Mouse (Mus musculus) ES-E14 (cell line): Measurements from ENCODE around the gene Idh3g. TPM values are rescaled to one million over a fixed set of nuclear protein-coding genes. Genes with fewer than 3 reads are reported as not detected.

Source experiments
- DNase-seq: peaks from one replicate; pipeline ENCODE4 v3.0.0-alpha.2; 2013; ENCODE audit warnings: low read depth, low spot score
- H3K27ac ChIP-seq: 2 replicates; pipeline ENCODE4 v1.5.1; 2012; ENCODE audit warnings: low read depth, mild to moderate bottlenecking, low read length, moderate library complexity, mixed read lengths; ENCODE audit not compliant: poor library complexity, insufficient read depth, severe bottlenecking
- H3K36me3 ChIP-seq: 2 replicates; pipeline ENCODE4 v1.6.1; 2012; ENCODE audit warnings: mild to moderate bottlenecking, low read length, moderate library complexity, mixed read lengths; ENCODE audit not compliant: control insufficient read depth, poor library complexity, insufficient read depth, severe bottlenecking
- H3K4me1 ChIP-seq, 2 experiments: fragments of 150-350 bp in 1 of 2; sonication (generic) in 1 of 2; 2 replicates each; pipeline ENCODE4 v1.6.1; 2012; ENCODE audit warnings: low read length in 2 of 2, mild to moderate bottlenecking in 1 of 2, mixed read lengths in 1 of 2; ENCODE audit not compliant: control insufficient read depth in 2 of 2, insufficient read depth in 2 of 2, poor library complexity in 1 of 2
- H3K4me3 ChIP-seq, 2 experiments: fragments of 150-350 bp in 1 of 2; sonication (generic) in 1 of 2; 2 replicates each; pipeline ENCODE4 v1.5.1; 2012; ENCODE audit warnings: low read length in 2 of 2, low read depth in 1 of 2, mild to moderate bottlenecking in 1 of 2, mixed read lengths in 1 of 2; ENCODE audit not compliant: insufficient read depth in 1 of 2, poor library complexity in 1 of 2, severe bottlenecking in 1 of 2
- H3K9ac ChIP-seq: 2 replicates; pipeline ENCODE4 v1.6.1; 2012; ENCODE audit warnings: low read depth, mild to moderate bottlenecking, low read length, mixed read lengths; ENCODE audit not compliant: poor library complexity, insufficient read depth, severe bottlenecking
- H3K9me3 ChIP-seq: fragments of 150-350 bp; sonication (generic); 2 replicates; pipeline ENCODE4 v1.6.1; 2012; ENCODE audit warnings: low read depth, mild to moderate bottlenecking, low read length; ENCODE audit not compliant: control insufficient read depth, insufficient read depth
- CHD2 ChIP-seq: IDR thresholded peaks from 2 replicates; pipeline ENCODE4 v1.6.1; 2014; ENCODE audit warnings: mild to moderate bottlenecking, low read depth, low read length, inconsistent platforms
- HCFC1 ChIP-seq: IDR thresholded peaks from 2 replicates; pipeline ENCODE4 v1.6.1; 2012; ENCODE audit warnings: low read length, inconsistent platforms, borderline replicate concordance; ENCODE audit not compliant: insufficient read depth
- MAFK ChIP-seq: IDR thresholded peaks from 2 replicates; pipeline ENCODE4 v1.6.1; 2014; ENCODE audit warnings: mild to moderate bottlenecking, low read depth, low read length, inconsistent platforms; ENCODE audit not compliant: insufficient read depth
- ZC3H11A ChIP-seq: IDR thresholded peaks from 2 replicates; pipeline ENCODE4 v1.6.1; 2012; ENCODE audit warnings: low read depth, mild to moderate bottlenecking, inconsistent platforms, low read length, borderline replicate concordance
- ZNF384 ChIP-seq: IDR thresholded peaks from 2 replicates; pipeline ENCODE4 v1.6.1; 2012; ENCODE audit warnings: low read depth, low read length, inconsistent platforms
- in situ Hi-C, 2 experiments: fragments of 600-800 bp; cut with MboI; formaldehyde crosslinking; loops; one replicate each; pipeline ENCODE4 v1.15.1; 2025; ENCODE audit warnings: low sequenced_read_pairs in 2 of 2, inconsistent platforms in 1 of 2; ENCODE audit not compliant: unreplicated experiment in 2 of 2
- total RNA-seq: library from RNA; depleted of rRNA; stranded (reverse); fragments of 300-350 nt; gene quantifications from 2 replicates; pipeline ENCODE4 v1.2.3, GENCODE M21; 2012

The Idh3g gene
- total RNA-seq, 1 experiment = 169 TPM

DNA sequence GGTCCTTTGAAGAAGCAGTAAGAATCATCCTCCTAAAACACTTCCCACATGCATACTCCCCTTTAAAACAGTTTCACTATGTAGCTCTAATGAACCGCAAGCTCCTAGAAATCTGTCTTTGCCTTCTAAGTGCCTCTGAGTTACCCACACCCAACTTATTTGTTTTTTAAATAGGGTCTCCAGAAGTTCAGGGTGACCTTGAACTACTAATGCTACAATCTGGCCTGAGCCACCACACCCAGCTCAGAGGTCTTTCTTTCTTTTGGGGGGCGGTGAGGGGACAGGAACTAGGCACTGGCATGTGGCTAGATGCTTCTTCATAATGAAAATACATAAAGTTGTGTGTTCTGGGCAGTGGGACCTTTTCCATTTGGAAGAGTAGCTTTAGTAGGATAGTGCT is 10.8 kb upstream of the Idh3g start:
- Histone ChIP-seq H3K9ac (peak overlapping the region; percentile 16; the same call in 1 of the 2 replicates), H3K27ac (peak overlapping the region; percentile 87; the same call in 1 of the 2 replicates), H3K4me3 (no peak overlapping the region), H3K36me3 (peaks cover 38% of the 10 kb centered on the region), H3K9me3 (no peaks in the 10 kb centered on the region), H3K4me1 (peaks cover 2 to 12% of the 10 kb centered on the region in 2 experiments; a peak in 2 of 4 replicates)
- DNase-seq = no peak
- TF ChIP-seq ZC3H11A (no peak), ZNF384 (no peak), CHD2 (no peak), MAFK (no peak), HCFC1 (no peak)
- in situ Hi-C loops = no loop called here

DNA sequence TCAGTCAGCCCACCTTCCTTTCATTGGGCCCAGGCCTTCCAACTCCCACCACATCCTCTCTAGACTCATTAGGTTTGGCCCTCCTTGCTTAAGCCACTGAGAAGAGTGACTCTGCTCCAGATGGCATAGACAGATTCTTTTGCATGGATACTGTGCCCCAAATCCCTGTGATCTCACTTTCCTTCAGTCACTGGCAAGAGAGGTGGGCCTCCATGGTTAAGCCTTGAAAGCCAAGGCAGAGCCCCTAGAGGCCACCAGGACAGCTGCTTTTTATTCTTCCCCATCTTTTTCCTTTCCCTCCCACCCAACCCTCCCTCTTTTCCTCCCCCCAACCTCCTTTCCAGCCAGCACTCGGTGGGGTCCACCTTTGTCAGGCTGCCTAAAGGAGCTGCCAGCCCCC is 6.8 kb upstream of the Idh3g start:
- H3K4me3 ChIP-seq = no peak overlapping the region
- in situ Hi-C loops = no loop called here

DNA sequence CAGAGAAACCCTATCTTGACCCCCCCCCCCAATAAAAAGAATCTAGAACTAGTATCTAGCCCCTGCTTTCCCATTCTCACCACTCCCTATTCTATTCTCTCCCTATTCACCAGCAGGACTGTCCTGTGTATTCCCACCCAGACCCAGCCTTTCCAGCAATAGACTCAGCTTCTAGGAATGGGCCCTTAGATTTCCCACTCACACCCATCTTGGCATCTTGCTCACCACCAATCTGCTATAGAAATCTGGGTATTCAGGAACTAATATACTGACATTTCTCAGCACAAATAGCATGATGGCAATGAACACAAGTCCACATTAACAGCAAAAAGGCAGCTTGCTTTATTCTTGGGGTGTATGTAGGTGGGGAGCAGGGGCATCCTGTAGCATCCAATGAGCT is 6.3 kb upstream of the Idh3g start:
- Histone ChIP-seq H3K27ac (no peak overlapping the region), H3K9ac (no peak overlapping the region), H3K36me3 (peaks cover 55% of the 10 kb centered on the region), H3K4me1 (peaks cover 2 to 11% of the 10 kb centered on the region in 2 experiments; a peak in 2 of 4 replicates), H3K9me3 (no peaks in the 10 kb centered on the region), H3K4me3 (no peak overlapping the region)
- in situ Hi-C loops = no loop called here
- no peak for DNase-seq
- TF ChIP-seq ZC3H11A (no peak), ZNF384 (no peak), CHD2 (no peak), MAFK (no peak), HCFC1 (no peak)

More for the DNA sequence above, 6.8 kb upstream of the Idh3g start:
- peaks cover 2 to 10% of the 10 kb centered on the region in 2 experiments; a peak in 2 of 4 replicates for H3K4me1 ChIP-seq
- H3K36me3 ChIP-seq = peaks cover 55% of the 10 kb centered on the region
- H3K9me3 ChIP-seq = no peaks in the 10 kb centered on the region
- TF ChIP-seq MAFK = no peak
- no peak for TF ChIP-seq ZC3H11A
- no peak for TF ChIP-seq ZNF384
- no peak for TF ChIP-seq HCFC1
- no peak for TF ChIP-seq CHD2
- DNase-seq = no peak
- no peak overlapping the region for H3K27ac ChIP-seq
- no peak overlapping the region for H3K9ac ChIP-seq

DNA sequence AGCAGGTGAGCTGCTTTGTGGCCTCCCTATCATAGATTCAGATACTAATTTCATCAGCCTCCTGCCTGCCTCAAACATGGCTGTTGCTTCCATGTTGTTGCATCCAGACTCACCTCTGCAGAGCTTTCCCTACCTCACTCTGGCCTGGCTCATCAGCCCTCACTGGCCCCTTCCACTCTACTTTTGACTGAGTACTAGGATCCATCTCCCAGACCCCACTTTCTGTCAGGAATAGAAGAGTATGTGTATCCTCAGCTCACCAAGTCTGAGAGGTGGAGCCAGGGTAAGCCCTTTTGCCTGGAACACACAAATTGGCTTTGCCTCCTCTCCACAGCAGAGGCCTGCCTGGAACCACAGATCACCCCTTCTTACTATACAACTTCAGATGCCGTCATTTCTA is 1.8 kb upstream of the Idh3g start:
- DNase-seq = no peak
- Histone ChIP-seq H3K4me1 (peaks cover 2 to 3% of the 10 kb centered on the region in 2 experiments; a peak in 2 of 4 replicates), H3K27ac (no peak overlapping the region), H3K9me3 (no peaks in the 10 kb centered on the region), H3K36me3 (peaks cover 23% of the 10 kb centered on the region), H3K4me3 (peak overlapping the region in 1 of 2 experiments; percentile 89; a peak in 3 of 4 replicates), H3K9ac (peak overlapping the region; percentile 97; the same call in 1 of the 2 replicates)
- in situ Hi-C loops = no loop called here
- TF ChIP-seq HCFC1 (no peak), MAFK (no peak), ZC3H11A (no peak), CHD2 (no peak), ZNF384 (no peak)

DNA sequence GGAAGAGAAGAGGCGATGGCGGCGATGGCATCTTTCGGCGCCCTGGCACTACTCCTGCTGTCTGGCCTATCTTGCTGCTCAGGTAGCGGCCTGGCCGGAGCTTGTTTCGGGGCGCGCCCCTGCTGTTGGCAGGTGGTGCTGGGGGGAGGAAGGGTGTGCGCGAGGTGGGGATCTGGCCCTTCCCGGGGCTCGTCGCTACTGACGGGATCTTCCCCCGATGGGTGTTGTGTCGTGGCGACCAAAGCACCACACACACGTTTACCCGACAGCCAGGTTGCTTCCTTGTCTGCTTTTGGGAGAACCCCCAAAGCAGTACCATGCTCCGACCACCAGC is 495 bp upstream of the Idh3g start:
- Histone ChIP-seq H3K4me1 (peaks cover 2 to 3% of the 10 kb centered on the region in 2 experiments; a peak in 2 of 4 replicates), H3K27ac (peak overlapping the region; percentile 95), H3K4me3 (peak overlapping the region; percentile 89 to 92), H3K36me3 (peaks cover 23% of the 10 kb centered on the region), H3K9ac (peak overlapping the region; percentile 97), H3K9me3 (no peaks in the 10 kb centered on the region)
- DNase-seq = no peak
- TF ChIP-seq ZNF384 (no peak), HCFC1 (no peak), MAFK (no peak), ZC3H11A (no peak), CHD2 (no peak)
- in situ Hi-C loops = no loop called here
